Mouse (Mus musculus) common myeloid progenitor, adult 5-6 weeks (primary cell): ENCODE measurements around the gene Tpm3. TPM values are rescaled to one million over a fixed set of nuclear protein-coding genes. Genes with fewer than 3 reads are reported as not detected.

ENCODE experiments used
- ATAC-seq: replicated peaks from 2 replicates; pipeline ENCODE4 v1.8.0; 2016; ENCODE audit warnings: low read depth, mild to moderate bottlenecking, moderate TSS enrichment, inconsistent platforms; ENCODE audit not compliant: poor library complexity, severe bottlenecking
- total RNA-seq: library from RNA; stranded (forward); fragments of 200-1000, 187-1606 nt; gene quantifications from 2 replicates; pipeline ENCODE4 v1.2.3, GENCODE M21; 2017

Gene Tpm3
- 718 and 782 TPM in 2 replicates for total RNA-seq

DNA sequence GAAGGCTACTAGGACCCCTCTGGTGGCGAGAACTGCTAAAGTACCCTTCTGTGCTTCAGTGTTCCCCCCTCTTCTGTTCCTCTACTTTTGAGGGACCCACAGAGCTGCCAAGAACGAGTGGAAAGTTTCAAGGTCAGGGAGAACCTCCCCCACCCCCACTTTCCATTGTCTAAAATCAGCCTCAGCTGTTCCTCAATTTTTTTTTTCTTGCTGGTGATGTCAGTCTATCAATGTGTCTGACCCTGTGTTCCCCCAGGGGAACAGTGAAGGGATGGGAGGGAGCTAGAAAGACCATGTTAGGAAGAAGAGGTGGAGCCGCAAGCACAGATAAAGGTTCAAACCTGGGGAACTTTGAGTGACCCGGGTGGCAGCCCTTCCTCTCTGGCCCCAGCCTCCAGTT lies at the start of gene Tpm3:
TSS of gene Tpm3 (plus strand) at position 356 of the 400 bp plus-strand sequence.
- ATAC-seq: 0 out of 2 replicates have a peak, but pooled peaks have one; percentile 18

DNA sequence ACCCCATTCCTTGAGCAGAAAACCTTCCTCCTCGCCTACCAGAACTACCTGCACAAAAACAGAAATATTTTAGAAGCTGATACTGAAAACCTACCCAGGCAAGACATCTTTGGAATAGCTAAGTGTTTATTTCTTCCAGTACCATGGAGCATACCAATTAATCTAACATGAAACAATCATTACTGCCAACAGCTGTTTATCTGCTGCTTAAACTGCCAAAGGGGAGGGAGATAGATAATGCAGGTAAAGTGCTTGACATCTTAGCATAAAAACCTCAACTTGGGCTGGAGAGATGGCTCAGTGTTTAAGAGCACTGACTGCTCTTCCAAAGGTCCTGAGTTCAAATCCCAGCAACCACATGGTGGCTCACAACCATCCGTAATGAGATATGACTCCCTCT lies 37.8 kb upstream of the Tpm3 start:
- no peak for ATAC-seq

DNA sequence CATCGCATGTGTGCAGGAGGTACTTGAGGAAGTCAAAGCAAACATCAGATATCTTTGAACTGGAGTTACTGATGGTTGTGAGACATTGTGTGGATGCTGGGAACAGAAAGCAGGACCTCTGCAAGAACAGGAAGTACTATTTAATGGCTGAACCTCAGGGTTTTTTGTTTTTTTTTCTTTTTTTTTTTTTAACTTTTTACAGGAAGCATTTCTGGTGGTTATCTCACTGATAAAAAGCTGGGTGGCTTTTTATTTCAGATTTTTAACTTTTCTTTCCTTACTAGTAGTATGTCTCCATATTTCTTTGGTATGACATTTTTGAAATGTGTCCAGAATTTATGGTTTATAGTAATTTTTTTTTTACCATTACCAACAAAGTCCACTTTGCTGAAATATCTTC lies 36.2 kb upstream of the Tpm3 start:
- no peak for ATAC-seq

DNA sequence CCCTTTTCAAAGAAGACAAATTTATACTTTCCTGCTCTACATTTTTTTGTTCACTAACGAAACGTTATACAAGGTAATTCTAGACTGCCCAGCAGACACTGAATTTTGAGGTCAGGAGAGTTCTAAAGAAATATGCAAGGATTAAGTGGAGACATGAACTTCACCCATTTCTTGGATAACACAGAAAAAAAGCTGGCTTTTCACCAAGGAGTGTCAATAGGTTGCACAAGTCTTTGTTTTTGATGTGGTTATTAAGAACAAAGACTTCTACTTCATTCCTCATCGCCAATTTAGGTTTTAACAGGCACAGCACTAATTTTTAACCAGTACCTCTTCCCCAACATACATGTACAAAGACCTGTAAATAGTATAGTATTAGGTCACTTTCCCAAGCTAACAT lies 22.8 kb upstream of the Tpm3 start:
- no peak for ATAC-seq

DNA sequence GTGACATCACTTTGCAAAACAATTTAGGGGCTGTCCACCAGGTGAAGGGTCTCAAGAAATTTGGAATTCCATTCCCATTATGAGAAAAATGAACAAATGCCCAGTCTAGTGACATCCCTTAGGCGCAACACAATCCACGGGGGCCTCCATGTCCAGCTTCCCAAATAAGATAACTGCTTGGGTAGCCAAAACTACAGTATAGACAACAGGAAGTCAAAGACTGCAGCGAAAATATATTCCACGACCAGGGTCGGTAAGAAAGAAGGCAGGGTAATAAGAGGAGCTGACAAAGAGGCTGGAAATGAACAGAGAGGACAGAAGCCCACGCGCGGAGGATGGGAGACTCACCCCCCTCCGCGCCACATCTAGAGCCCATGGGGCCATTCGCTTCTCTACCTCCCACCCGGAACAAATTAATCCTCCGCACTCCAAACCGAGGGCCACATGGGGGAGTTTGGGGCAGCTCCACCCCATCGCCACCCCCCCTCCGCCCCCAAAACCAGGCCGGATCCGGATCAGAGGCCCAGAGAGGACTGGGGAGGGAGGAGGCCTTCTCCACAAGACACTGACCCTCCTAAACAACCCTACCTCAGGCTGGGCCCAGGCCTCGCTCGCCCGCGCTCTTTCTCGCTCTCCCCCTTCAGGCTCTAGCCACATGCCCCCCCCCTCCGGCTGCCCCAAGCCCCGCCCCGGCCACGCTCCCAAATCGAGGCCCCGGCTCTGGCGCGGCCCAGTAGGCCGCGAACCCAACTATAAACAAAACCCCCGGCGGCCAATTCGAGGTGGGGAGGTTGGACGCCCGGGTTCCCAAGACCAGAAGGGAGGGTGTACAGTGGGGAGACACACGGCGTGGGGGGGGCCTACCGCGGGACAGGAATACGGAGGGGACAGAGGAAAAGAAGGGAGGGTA lies 20.8 kb upstream of the Tpm3 start, which contains the start of gene 4933434E20Rik:
TSS of gene 4933434E20Rik (plus strand) at position 196 of the 910 bp plus-strand sequence.
- peak; percentile 66 for ATAC-seq

DNA sequence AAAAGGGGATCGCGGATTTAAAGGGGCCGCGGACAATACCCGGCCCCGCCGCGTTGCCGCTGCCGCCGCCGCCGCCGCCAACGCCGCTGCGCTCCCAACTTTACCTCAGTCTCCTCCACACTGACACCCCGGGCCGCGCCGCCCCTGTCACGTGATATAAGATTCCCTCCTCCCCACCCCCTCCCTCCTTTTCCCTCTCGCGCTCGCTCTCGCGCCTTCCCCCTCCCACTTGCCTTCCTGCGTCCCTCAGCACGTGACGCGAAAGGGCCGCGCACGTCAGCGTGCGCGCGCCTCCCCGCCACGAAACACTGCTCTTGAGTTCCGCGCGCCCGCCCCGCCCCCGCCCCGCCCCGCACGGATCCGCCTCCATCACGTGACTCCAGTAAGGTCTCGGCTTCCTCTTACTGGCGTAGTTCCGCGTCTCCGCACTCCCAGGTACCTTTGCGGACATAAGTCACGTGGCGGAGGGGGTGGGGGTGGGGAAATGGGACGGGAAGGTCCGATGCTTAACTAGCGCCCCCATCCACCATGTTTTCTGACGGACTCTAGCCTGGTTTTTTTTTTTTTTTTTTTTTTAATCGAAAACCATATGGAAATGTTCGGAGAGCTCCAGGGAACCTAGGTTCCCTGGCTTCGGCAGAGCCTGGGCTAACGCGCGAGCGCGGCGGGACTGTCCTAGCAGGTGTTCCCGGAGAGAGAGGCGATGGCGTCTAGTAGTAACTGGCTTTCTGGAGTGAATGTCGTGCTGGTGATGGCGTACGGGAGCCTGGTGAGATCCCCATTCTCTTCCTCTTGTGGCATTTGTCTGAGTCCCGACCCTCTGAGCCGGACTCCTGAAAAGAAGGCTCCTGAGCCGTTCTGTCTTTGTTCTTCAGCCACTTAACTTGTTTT lies 19.9 kb upstream of the Tpm3 start, which contains the start of gene Ubap2l:
TSS of gene Ubap2l (minus strand) at position 278 of the 891 bp plus-strand sequence.
- ATAC-seq: peak; percentile 88

DNA sequence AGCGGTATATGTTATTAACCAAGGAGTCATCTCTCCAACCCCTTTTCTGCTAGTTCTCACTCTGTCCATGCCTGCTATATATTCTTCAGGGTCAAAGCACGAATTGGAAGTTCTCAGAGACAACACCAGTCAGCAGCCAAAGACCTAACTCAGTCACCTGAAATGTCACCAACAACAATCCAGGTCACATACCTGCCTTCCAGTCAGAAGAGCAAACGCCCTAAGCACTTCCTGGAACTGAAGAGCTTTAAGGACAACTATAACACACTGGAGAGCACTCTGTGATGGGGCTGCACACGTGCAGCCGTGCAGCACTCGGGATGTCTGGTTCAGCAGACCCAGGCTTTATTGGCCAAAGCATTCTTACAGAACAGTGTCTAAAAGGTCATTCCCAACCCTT lies 10.9 kb upstream of the Tpm3 start:
- ATAC-seq: no peak

DNA sequence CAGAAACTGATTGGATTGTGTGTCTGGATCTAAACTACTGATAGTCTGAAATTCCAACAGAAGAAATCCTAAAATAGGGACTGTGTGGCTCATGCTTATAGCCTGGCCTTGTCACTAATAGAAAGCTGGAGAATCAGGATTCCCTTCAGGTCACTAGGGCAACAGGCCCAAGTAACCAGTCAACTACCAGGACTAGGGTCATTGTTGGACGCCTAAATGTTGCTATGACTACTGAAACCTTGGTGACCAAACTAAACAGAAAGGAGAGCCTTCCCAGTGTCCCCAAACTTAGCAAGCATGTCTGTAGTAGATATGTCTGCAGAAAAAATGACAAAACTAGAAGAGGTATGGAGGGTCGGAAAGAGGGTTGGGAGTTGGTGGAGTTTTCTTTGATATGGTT lies 9.9 kb upstream of the Tpm3 start:
- ATAC-seq: no peak

DNA sequence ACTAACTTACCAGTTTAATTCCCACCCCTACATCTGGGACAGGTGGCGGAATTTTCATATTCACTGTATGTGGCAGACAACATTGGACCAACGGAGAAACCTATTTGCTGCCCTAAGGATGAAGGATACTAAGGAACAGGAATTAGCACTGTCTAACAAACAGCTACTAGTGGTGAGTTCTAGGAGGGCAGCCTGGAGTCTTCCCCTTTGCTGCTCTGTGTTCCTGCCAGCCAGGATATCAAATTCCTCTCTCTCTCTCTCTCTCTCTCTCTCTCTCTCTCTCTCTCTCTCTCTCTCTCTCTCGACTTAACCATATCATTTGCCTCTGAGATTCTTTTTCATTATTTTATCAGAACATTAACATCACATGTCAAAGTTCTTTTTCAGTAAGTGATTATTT lies 8.1 kb upstream of the Tpm3 start:
- no peak for ATAC-seq

DNA sequence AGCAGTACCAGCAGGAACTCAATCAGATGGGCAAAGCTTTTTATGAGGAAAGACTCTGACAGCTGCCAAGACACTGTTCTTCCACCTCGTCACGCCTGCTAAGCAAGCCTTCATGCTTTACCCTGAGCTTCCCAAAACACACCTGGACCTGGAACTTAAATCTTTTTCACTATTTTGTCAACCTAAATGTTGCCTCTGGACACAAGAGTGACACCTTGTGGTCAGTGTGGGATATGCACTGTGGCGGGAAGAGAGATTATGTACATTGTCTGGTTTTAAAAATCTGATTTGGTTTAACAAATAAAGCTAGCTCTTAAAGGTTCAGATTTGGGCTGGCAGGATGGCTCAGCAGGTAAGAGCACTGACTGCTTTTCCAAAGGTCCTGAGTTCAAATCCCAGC lies 6.9 kb upstream of the Tpm3 start:
- peak; percentile 80 for ATAC-seq

DNA sequence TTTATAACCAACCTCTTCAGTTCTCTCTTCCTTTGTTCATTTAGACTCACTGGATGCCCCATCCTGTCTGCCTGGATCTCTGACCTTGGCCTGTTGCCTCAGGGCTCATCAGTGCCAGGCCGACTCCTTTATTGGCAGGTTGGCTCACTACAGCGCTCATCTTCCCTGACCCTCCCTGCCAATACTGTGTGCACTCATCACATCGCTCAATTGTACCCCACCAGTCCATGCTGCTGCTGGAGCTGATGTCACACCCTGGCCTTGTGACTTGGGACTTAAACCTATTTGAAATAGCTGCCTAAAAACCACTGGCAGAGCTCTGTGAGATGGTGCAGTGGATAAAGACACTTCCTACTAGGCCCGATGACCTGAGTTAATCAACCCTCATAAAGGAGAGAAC lies 4.6 kb upstream of the Tpm3 start:
- no peak for ATAC-seq

DNA sequence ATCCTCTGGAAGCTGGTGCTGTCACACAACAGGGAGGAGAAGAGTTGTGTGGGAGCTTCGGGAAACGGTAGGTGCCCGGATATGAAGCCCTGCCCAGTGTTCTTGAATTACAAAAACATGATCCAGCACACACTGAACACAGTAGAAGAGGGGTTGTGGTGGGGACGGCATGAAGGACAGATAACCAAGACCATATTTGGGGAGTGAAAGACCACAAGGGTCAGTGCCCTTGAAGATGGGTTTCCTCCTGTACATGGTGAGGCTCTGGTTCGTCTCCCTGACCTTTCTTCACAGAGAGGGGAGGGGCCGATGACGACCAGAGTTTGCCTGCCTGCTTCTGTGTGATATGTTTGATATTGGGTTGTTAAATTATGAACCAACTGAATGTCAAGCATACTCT lies 2.8 kb upstream of the Tpm3 start:
- ATAC-seq: no peak

DNA sequence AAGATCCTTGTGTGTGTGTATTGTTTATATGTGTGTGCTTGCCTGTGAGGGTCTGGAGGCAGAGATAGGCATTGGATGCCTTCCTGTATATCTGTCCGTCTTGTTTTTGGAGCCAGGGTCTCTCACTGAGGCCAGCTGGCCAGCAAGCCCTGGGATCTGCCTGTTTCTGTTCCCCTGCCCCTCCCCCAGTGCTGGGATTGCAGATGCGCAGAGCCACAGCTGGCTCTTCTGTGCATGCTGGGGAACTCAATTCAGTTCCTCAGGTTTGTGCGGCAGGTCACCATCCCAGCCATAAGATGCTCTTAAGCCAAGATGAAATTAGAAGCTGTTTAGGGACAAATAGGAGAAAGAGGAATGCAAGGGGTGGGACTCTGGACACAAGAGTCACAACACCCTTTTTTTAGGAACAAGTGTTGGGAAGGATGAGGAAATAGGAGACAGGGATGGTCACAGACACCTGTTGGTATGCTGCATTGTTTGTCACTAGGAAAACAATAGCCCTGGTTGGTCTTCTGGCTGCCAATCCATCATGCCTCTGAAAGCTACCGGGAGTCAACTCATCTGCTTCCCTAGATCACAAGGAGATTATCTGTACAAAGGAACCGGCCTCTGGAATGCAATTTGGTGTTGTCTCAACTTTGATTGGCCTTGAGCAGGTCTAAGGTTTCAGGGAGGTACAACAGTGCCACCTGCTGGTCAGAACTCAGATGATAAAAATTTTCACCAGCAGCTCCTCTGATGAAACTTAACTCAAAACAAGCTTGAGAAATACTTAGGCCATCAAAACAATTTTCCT lies 4.7 kb downstream of the Tpm3 start:
- no peak for ATAC-seq

DNA sequence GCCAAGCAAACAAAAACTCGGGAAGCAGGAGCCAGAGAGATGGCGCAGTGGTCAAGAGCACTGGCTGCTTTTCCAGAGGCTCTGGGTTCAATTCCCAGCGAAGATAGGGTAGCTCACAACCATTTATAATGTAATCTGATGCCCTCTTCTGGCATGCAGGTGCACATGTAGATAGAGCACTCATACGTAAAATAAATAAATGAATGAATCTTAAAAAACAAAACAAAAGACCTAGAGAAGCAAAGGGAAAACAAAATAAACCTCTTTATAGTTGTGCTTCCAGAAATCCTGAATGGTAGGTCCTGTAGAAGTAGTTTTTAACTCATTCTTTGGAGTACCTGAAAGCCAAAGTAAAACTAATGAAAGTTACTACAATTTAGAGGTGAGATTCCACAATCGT lies 5.8 kb downstream of the Tpm3 start:
- no peak for ATAC-seq

DNA sequence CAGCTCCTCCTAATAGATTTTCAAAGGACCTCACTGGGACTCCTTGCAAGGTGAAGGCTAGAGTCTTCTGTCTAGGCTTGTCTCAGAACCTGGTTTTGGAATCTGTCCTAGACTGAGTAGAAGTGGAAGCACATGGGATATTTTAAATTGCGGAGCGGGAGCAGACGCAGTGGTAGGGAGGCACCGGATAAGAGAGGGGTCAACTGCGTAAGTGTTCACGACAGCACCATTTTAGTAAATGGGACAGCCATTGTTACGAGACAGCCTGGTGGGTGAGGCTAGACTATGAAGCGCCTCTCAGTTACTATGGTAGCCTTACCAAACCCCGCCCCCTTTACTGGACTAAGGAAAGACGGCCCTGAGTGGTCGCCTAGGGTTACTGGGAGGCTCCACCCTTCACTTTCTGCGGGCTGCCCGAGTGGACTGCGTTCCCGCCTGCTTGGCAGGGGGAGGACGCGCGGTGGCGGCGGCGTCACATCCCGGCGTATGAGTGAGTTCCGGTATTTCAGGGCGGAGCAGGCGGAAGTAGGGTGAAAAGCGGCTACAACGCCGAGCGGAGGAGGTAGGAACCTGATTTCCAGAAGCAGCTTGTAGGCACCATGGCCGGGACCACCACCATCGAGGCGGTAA lies 6.8 kb downstream of the Tpm3 start:
- ATAC-seq: peak; percentile 76

DNA sequence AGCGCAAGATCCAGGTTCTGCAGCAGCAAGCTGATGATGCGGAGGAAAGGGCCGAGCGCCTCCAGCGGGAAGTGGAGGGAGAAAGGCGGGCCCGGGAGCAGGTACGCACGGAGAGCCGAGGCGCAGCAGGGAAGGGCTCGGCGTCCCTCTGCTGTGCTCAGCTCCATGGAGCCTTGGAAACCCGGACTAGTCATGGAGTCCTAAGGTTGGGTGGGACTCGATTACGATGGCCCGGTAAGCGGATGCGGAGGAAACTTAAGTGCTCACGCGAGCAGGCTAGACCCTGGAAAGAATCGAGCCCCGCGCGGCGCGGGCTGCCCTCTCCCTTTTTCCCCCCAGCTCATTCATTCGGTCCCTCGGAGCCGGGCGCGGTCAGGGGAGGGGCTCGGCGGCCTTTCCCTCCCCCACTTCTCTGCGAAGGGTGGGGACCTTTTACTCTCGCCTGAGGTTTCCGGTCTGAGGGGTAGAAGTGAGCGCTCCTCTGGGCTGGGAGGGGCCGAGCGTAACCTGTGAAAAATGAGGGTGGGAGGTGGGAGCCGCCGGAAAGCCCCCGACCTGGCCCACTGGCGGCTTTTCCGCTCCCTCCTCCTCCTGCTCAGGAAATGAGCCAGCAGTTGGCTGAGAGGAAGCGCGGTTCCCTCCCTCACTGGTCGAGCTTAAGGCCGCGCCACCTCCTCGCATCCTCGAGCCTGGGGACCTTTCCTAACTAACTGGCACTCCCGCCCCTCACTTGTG lies 7.5 kb downstream of the Tpm3 start:
- ATAC-seq: peak; percentile 50

DNA sequence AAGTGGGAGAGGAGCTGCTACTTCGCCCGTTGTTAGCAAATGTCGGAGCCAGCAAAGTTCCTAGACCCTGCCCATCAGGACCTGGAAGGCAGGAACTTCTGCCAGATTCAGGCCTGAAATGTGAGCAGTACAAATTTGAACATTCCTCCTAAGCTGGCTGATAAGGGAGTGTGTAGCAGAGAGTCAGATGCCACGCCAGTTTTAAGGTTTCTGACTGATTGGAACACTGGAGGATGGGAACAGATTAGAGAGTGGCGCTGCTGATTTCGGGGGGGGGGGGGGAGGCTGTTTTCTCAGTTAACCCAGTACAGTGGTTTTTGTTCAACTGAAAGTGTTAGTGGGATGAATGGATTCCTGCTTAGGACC lies 8.0 kb downstream of the Tpm3 start:
- ATAC-seq: no peak

DNA sequence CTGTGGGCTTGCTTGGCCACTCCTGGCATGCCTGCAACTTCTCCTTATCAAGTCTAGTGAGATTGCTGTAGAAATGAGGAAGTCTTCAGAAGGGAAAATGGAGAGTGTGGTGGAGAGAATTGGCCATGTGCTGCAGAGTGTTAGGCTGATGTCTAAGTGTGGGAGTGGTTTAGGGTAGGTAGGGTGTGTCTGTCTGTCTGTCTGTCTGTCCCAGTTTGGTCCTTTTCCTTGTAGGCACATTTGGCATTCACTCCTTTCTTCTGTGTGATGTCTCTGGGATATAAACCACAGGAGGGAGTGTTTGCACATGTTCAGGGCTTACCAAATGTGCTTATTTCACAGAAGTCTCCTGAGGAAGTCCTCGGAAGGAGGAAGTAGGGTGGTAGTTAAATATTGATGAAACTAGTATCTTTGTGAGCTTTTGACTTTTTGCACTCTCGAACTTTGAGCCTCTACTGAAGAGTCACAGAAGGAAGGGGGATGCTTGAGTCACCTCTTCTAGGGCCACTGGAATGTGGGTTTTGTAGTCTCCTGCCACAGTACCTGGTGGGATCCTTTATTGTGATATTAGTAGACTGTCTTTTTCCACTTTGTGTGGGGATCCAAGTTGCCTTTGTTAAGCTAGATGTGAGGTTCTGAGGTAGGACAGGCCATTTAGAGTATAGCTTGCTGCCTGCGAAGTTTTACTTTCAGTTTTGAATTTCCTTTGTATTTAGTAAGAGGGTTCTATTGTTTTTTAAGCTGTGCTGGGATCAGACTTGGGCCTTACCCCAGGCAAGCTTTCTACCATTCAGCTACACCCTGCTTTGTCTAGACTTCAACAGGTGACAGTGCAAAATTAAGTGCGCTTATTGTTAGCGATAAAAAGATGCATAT lies 9.2 kb downstream of the Tpm3 start:
- peak; percentile 27 for ATAC-seq
